Mouse (Mus musculus): Measurements from ENCODE around the gene 4930556J24Rik. TPM values are rescaled to one million over a fixed set of nuclear protein-coding genes. Genes with fewer than 3 reads are reported as not detected.
A peak's percentile ranks its signal among the peaks of the same experiment; 100 is the strongest.

Gene 4930556J24Rik
- total and polyA plus RNA-seq, 2 experiments from 2014 or later: 0.16 to 0.26 TPM

DNA sequence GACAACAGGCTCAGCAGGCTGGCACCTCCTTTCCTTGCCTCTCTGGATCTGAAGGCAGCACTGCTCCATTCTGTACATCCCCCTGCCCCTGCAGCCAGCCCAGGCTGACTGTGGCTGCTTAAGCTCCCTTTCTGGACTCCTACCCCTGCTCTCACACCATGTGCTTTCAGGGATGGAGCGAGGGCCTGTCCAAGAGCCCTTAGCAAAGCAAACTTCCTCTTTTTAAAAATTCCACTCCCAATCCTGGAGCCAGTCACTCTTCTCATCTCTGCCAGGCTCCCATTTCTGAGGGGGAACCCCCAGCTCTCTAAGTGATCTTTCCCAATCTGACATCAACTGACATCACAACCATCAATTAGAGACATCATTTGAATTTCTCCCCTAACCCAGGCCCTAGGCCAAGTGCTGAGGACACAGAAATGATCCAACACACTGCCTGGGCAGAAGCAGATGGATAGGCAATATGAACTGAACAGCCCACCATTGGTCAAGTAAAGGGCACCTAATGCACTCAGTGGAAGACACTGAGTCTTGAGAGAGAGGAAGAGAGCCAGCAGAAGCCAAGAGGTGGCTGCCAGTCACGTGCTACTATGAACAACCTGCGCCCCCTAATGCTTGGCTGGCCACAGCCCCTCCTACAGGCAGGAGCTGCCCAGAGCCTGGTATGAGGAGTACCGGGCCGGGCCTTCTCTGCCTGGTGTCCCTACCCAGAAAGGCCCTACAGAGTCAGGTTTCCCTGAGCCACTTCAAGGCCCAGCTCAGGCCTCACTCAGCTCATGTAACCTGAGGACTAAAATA is 65.9 kb downstream of the 4930556J24Rik start:
- Histone ChIP-seq H3K4me2 (ENCODE audit: low read depth, low read length, poor library complexity, severe bottlenecking) (peak overlapping the region; percentile 95), H3K4me3 (ENCODE audit: low read depth, low read length) (peak overlapping the region; percentile 56), H3K36me3 (ENCODE audit: insufficient read depth, low read length) (peaks cover 15% of the 10 kb centered on the region; the same call in 1 of the 2 replicates), H3K9ac (replicated peaks; ENCODE audit: low read length, poor library complexity, severe bottlenecking) (peak overlapping the region; percentile 30; the same call in 1 of the 2 replicates), H3K9me3 (ENCODE audit: low read length) (no peaks in the 10 kb centered on the region), H3K27ac (ENCODE audit: low read depth, low read length) (no peak overlapping the region), H3K27me3 (ENCODE audit: insufficient read depth, low read length) (no peaks in the 10 kb centered on the region), H3K4me1 (ENCODE audit: insufficient read depth, low read length) (peaks cover 32% of the 10 kb centered on the region)
- no peak for DNase-seq (ENCODE audit: low spot score)
- peak; percentile 31 for TF ChIP-seq CTCF (IDR thresholded peaks at IDR 0.05)
- ATAC-seq (ENCODE audit: low FRiP score): no peak
- 60% methylated on average over 5 of the region's 5 CpGs for WGBS

DNA sequence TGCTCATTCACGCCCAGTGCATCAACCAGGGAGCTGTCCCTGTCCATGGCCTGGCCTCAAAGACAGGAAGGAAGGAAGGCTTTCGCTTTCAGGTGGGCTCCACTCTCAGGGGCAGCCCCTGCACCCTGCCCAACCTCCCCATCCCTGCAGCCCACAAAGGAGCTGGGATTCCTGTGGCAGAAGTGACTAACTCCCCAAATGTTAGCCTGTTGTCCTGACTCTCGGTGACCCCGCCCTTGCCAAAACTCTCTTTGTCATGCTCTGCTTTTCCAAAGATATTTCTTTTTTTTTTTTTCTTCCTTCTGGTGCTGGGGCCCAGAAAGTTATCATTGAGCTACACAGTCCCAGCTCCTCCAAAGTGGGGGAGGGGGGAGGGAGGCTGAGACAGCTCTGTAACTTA is 67.3 kb downstream of the 4930556J24Rik start:
- 87% methylated on average over 4 of the region's 4 CpGs for WGBS
- Histone ChIP-seq H3K4me2 (ENCODE audit: low read depth, low read length, poor library complexity, severe bottlenecking) (0 out of 2 replicates have a peak overlapping the region, but pooled peaks have one; percentile 12), H3K4me1 (ENCODE audit: insufficient read depth, low read length) (peaks cover 32% of the 10 kb centered on the region), H3K4me3 (ENCODE audit: low read depth, low read length) (no peak overlapping the region), H3K27me3 (ENCODE audit: insufficient read depth, low read length) (no peaks in the 10 kb centered on the region), H3K9ac (replicated peaks; ENCODE audit: low read length, poor library complexity, severe bottlenecking) (no peak overlapping the region), H3K36me3 (ENCODE audit: insufficient read depth, low read length) (peaks cover 20% of the 10 kb centered on the region; the same call in 1 of the 2 replicates), H3K27ac (ENCODE audit: low read depth, low read length) (no peak overlapping the region), H3K9me3 (ENCODE audit: low read length) (no peaks in the 10 kb centered on the region)
- no peak for ATAC-seq (ENCODE audit: low FRiP score)
- DNase-seq (ENCODE audit: low spot score): no peak
- no peak for TF ChIP-seq CTCF (IDR thresholded peaks at IDR 0.05)

DNA sequence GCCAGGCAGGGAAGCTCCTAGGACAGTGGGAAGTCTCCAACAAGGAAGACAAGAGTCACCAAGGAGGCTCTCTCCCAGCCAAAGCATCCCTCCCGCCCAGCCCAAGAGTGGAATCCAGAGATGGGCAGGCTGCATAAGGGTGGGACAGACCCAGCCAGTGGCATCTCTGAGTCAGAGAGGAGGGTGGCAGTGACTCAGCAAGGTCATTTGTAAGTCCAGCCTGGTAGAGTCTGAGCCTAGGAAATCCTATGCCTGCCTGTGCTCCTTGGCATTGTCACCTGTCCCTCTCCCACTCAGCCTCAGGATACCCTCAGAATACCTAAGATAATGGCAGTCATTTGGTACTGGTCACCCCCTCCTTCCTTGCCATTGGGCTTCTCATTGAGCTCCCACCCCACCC is 71.1 kb downstream of the 4930556J24Rik start:
- DNase-seq (ENCODE audit: low spot score) (no peak), ATAC-seq (ENCODE audit: low FRiP score) (no peak)
- H3K4me1 ChIP-seq (ENCODE audit: insufficient read depth, low read length): peaks cover 16% of the 10 kb centered on the region
- TF ChIP-seq CTCF (IDR thresholded peaks at IDR 0.05): no peak
- 86% methylated on average over 1 of the region's 1 CpGs for WGBS
- no peak overlapping the region for H3K4me3 ChIP-seq (ENCODE audit: low read depth, low read length)
- no peak overlapping the region for H3K4me2 ChIP-seq (ENCODE audit: low read depth, low read length, poor library complexity, severe bottlenecking)
- H3K9me3 ChIP-seq (ENCODE audit: low read length): no peaks in the 10 kb centered on the region
- H3K36me3 ChIP-seq (ENCODE audit: insufficient read depth, low read length): peaks cover 20% of the 10 kb centered on the region; the same call in 1 of the 2 replicates
- H3K9ac ChIP-seq (replicated peaks; ENCODE audit: low read length, poor library complexity, severe bottlenecking): no peak overlapping the region
- no peaks in the 10 kb centered on the region for H3K27me3 ChIP-seq (ENCODE audit: insufficient read depth, low read length)
- H3K27ac ChIP-seq (ENCODE audit: low read depth, low read length): no peak overlapping the region

DNA sequence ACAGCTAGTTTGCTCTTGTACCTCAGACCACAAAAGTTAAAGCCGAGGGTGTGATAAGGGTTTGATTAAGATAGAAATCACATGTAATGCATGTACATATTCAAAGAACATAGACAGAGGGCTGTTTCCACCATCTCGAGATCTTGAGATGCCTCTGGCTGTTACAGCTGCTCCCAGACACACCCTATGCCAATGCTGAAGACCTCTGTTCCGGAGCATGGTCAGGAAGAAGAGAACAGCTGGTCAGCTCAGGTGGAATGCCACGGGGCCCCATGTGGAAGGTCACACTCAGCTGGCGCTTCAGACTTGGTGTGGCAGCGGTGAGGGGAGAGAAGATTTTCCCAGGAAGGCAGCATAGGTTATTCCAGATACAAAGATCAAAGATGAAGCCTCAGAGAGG is 71.9 kb downstream of the 4930556J24Rik start:
- Histone ChIP-seq H3K27me3 (ENCODE audit: insufficient read depth, low read length) (no peaks in the 10 kb centered on the region), H3K4me2 (ENCODE audit: low read depth, low read length, poor library complexity, severe bottlenecking) (no peak overlapping the region), H3K27ac (ENCODE audit: low read depth, low read length) (no peak overlapping the region), H3K4me1 (ENCODE audit: insufficient read depth, low read length) (peaks cover 8% of the 10 kb centered on the region), H3K36me3 (ENCODE audit: insufficient read depth, low read length) (peaks cover 20% of the 10 kb centered on the region; the same call in 1 of the 2 replicates), H3K9ac (replicated peaks; ENCODE audit: low read length, poor library complexity, severe bottlenecking) (no peak overlapping the region), H3K4me3 (ENCODE audit: low read depth, low read length) (no peak overlapping the region), H3K9me3 (ENCODE audit: low read length) (no peaks in the 10 kb centered on the region)
- ATAC-seq (ENCODE audit: low FRiP score) (no peak), DNase-seq (ENCODE audit: low spot score) (no peak)
- WGBS: 86% methylated on average over 6 of the region's 6 CpGs
- no peak for TF ChIP-seq CTCF (IDR thresholded peaks at IDR 0.05)

DNA sequence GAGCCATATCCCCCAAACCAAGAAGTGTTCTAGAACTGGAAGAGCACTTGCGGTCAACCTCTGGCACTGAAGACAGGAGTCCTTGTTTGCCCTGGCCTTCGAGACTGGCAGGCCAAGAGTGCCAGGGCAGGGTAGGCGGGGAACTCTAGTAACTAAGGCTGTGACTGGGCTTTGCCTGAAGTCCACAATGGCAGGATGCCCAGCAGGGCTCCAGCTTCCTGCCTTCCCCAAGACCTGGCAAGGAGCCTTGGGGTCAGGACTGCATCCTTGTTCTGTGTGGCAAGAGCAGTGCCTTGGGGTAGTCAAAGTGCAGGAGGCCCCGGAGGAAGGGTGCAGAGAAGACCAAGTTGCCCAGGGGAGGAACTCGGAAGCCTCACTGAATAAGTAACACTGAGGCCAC is 73.5 kb downstream of the 4930556J24Rik start:
- TF ChIP-seq CTCF (IDR thresholded peaks at IDR 0.05): no peak
- Histone ChIP-seq H3K27ac (ENCODE audit: low read depth, low read length) (no peak overlapping the region), H3K4me3 (ENCODE audit: low read depth, low read length) (no peak overlapping the region), H3K9me3 (ENCODE audit: low read length) (no peaks in the 10 kb centered on the region), H3K27me3 (ENCODE audit: insufficient read depth, low read length) (no peaks in the 10 kb centered on the region), H3K4me2 (ENCODE audit: low read depth, low read length, poor library complexity, severe bottlenecking) (no peak overlapping the region), H3K9ac (replicated peaks; ENCODE audit: low read length, poor library complexity, severe bottlenecking) (no peak overlapping the region), H3K36me3 (ENCODE audit: insufficient read depth, low read length) (peaks cover 28% of the 10 kb centered on the region; the same call in 1 of the 2 replicates), H3K4me1 (ENCODE audit: insufficient read depth, low read length) (no peaks in the 10 kb centered on the region)
- ATAC-seq (ENCODE audit: low FRiP score) (no peak), DNase-seq (ENCODE audit: low spot score) (peak; percentile 79)
- WGBS: 70% methylated on average over 5 of the region's 5 CpGs

DNA sequence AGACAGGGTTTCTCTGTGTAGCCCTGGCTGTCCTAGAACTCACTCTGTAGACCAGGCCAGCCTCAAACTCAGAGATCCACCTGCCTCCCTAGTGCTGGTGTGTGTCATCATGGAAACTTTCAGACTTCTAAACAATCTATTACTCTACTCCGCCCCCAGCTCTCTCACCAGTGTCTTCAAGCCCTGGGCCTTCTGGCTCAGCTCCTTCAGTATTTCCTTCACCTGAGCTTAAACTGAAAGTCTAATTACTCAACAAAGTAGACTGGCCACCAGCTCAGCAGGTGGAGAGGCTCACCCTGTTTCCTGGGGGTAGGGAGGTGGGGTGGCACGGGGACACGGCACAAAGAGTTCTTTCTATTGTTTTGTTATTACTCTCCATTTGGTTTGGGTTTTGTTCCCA is 74.1 kb downstream of the 4930556J24Rik start:
- 90% methylated on average over 3 of the region's 3 CpGs for WGBS
- no peak for TF ChIP-seq CTCF (IDR thresholded peaks at IDR 0.05)
- DNase-seq (ENCODE audit: low spot score): no peak

More for the DNA sequence above, 74.1 kb downstream of the 4930556J24Rik start:
- H3K36me3 ChIP-seq (ENCODE audit: insufficient read depth, low read length): peaks cover 27% of the 10 kb centered on the region; the same call in 1 of the 2 replicates
- H3K4me3 ChIP-seq (ENCODE audit: low read depth, low read length): no peak overlapping the region
- no peaks in the 10 kb centered on the region for H3K4me1 ChIP-seq (ENCODE audit: insufficient read depth, low read length)
- H3K27ac ChIP-seq (ENCODE audit: low read depth, low read length): no peak overlapping the region
- H3K4me2 ChIP-seq (ENCODE audit: low read depth, low read length, poor library complexity, severe bottlenecking): no peak overlapping the region
- H3K9me3 ChIP-seq (ENCODE audit: low read length): no peaks in the 10 kb centered on the region
- no peak overlapping the region for H3K9ac ChIP-seq (replicated peaks; ENCODE audit: low read length, poor library complexity, severe bottlenecking)
- no peak for ATAC-seq (ENCODE audit: low FRiP score)
- H3K27me3 ChIP-seq (ENCODE audit: insufficient read depth, low read length): no peaks in the 10 kb centered on the region

Data from midbrain, postnatal 0 days (tissue).